Mouse (Mus musculus) stomach, embryonic 14.5 days (tissue): ENCODE data around the gene Pikfyve. TPM values are rescaled to one million over a fixed set of nuclear protein-coding genes. Genes with fewer than 3 reads are reported as not detected.
"Not testable (repeated sequence)": the region's sequence is repeated elsewhere in the genome, so short reads cannot be mapped to it uniquely, and the experiment has no call there.

Experiments
- ATAC-seq: fragments of 200-750 bp; cut with Nextera tagmentation; 2 replicates; pipeline ENCODE4 v1.8.0; 2017; ENCODE audit warnings: low read depth, moderate TSS enrichment; ENCODE audit not compliant: insufficient number of reproducible peaks, insufficient read depth, low FRiP score
- H3K27ac ChIP-seq: fragments of 300-500 bp; sonication (generic); 2 replicates; pipeline ENCODE4 v1.5.1; 2014; ENCODE audit warnings: mild to moderate bottlenecking, low read length, moderate library complexity, mixed read lengths
- H3K27me3 ChIP-seq: fragments of 300-500 bp; sonication (generic); 2 replicates; pipeline ENCODE4 v1.6.1; 2014; ENCODE audit warnings: low read length, control low read depth, mixed read lengths; ENCODE audit not compliant: control insufficient read depth, insufficient read depth
- H3K36me3 ChIP-seq: fragments of 300-500 bp; sonication (generic); 2 replicates; pipeline ENCODE4 v1.6.1; 2014; ENCODE audit warnings: mild to moderate bottlenecking, control low read depth, low read length, moderate library complexity, mixed read lengths; ENCODE audit not compliant: control insufficient read depth, insufficient read depth
- H3K4me1 ChIP-seq: fragments of 300-500 bp; sonication (generic); 2 replicates; pipeline ENCODE4 v1.6.1; 2014; ENCODE audit warnings: low read length, control low read depth, mixed read lengths; ENCODE audit not compliant: control insufficient read depth, insufficient read depth
- H3K4me2 ChIP-seq: fragments of 300-500 bp; sonication (generic); replicated peaks from 2 replicates; pipeline ENCODE4 v1.6.1; 2014; ENCODE audit warnings: low read depth, low read length, control low read depth
- H3K4me3 ChIP-seq: fragments of 300-500 bp; sonication (generic); 2 replicates; pipeline ENCODE4 v1.5.1; 2014; ENCODE audit warnings: low read depth, low read length, control low read depth
- H3K9ac ChIP-seq: fragments of 300-500 bp; sonication (generic); replicated peaks from 2 replicates; pipeline ENCODE4 v1.6.1; 2014; ENCODE audit warnings: low read depth, mild to moderate bottlenecking, control low read depth, low read length, moderate library complexity, mixed read lengths
- H3K9me3 ChIP-seq: fragments of 300-500 bp; sonication (generic); 2 replicates; pipeline ENCODE4 v1.6.1; 2016; ENCODE audit warnings: low read depth, low read length, control low read depth; ENCODE audit not compliant: control insufficient read depth
- WGBS: fragments of 180-500 bp; shearing (Covaris S2); extraction: QIAGEN DNeasy Blood & Tissue Kit; methylation state at CpG from one replicate; pipeline ENCODE4 v1.1.7; 2014; 5-methylcytosine and 5-hydroxymethylcytosine counted together
- polyA plus RNA-seq: library from polyadenylated mRNA; unstranded; fragments of >200 nt; fragmentation: Nextera tagmentation; extraction: Ambion mirVana; gene quantifications from 2 replicates; pipeline ENCODE4 v1.2.1, GENCODE M21; 2014

Gene Pikfyve
- polyA plus RNA-seq, 1 experiment from 2014 or later = 18.7 TPM

- 85% methylated on average over 2 of the region's 2 CpGs for WGBS
- no peak overlapping the region for H3K9ac ChIP-seq
- H3K4me2 ChIP-seq = no peak overlapping the region
- no peak overlapping the region for H3K4me3 ChIP-seq
- no peaks in the 10 kb centered on the region for H3K9me3 ChIP-seq
- H3K4me1 ChIP-seq = no peaks in the 10 kb centered on the region
- peaks cover 10% of the 10 kb centered on the region; the same call in 1 of the 2 replicates for H3K36me3 ChIP-seq
- H3K27me3 ChIP-seq = no peaks in the 10 kb centered on the region
- H3K27ac ChIP-seq = no peak overlapping the region
- ATAC-seq = no peak
Observed at GRCm38 (mm10) chr1:65227681-65228080, 41.2 kb downstream of the Pikfyve start.

GRCm38 (mm10) chr1:65229768-65230167 lies 43.3 kb downstream of the Pikfyve start:
- not testable (repeated sequence) for H3K9me3 ChIP-seq, H3K4me3 ChIP-seq, H3K27me3 ChIP-seq, H3K9ac ChIP-seq, H3K4me1 ChIP-seq, H3K4me2 ChIP-seq, H3K36me3 ChIP-seq, ATAC-seq, H3K27ac ChIP-seq
- WGBS = 90% methylated on average over 3 of the region's 3 CpGs

- Histone ChIP-seq H3K36me3 (peaks cover 15% of the 10 kb centered on the region), H3K27me3 (no peaks in the 10 kb centered on the region), H3K4me2 (no peak overlapping the region)
Observed at GRCm38 (mm10) chr1:65230566-65230965, 44.1 kb downstream of the Pikfyve start.

GRCm38 (mm10) chr1:65237712-65238111 lies 51.2 kb downstream of the Pikfyve start:
- Histone ChIP-seq H3K4me1 (no peaks in the 10 kb centered on the region), H3K9me3 (no peaks in the 10 kb centered on the region), H3K27me3 (no peaks in the 10 kb centered on the region), H3K4me2 (no peak overlapping the region), H3K36me3 (peaks cover 16% of the 10 kb centered on the region), H3K27ac (no peak overlapping the region), H3K9ac (no peak overlapping the region), H3K4me3 (no peak overlapping the region)
- 80% methylated on average over 3 of the region's 3 CpGs for WGBS
- ATAC-seq = no peak

More at GRCm38 (mm10) chr1:65230566-65230965, 44.1 kb downstream of the Pikfyve start:
- H3K4me1 ChIP-seq = no peaks in the 10 kb centered on the region
- H3K9ac ChIP-seq = no peak overlapping the region
- no peak overlapping the region for H3K4me3 ChIP-seq
- H3K9me3 ChIP-seq = no peaks in the 10 kb centered on the region
- no peak for ATAC-seq
- 85% methylated on average over 1 of the region's 1 CpGs for WGBS
- H3K27ac ChIP-seq = no peak overlapping the region

GRCm38 (mm10) chr1:65245637-65246036 lies 59.2 kb downstream of the Pikfyve start:
- H3K27me3 ChIP-seq = no peaks in the 10 kb centered on the region
- no peaks in the 10 kb centered on the region for H3K4me1 ChIP-seq
- WGBS = 90% methylated on average over 1 of the region's 1 CpGs
- H3K9ac ChIP-seq = no peak overlapping the region
- ATAC-seq = no peak
- H3K9me3 ChIP-seq = no peaks in the 10 kb centered on the region
- H3K36me3 ChIP-seq = peaks cover 16% of the 10 kb centered on the region; the same call in 1 of the 2 replicates
- H3K27ac ChIP-seq = no peak overlapping the region
- H3K4me2 ChIP-seq = no peak overlapping the region
- no peak overlapping the region for H3K4me3 ChIP-seq

- 79% methylated on average over 3 of the region's 3 CpGs for WGBS
- Histone ChIP-seq H3K4me2 (no peak overlapping the region), H3K27me3 (no peaks in the 10 kb centered on the region), H3K4me3 (no peak overlapping the region), H3K9me3 (no peaks in the 10 kb centered on the region), H3K36me3 (no peaks in the 10 kb centered on the region), H3K9ac (no peak overlapping the region), H3K27ac (no peak overlapping the region), H3K4me1 (no peaks in the 10 kb centered on the region)
- ATAC-seq = no peak
Observed at GRCm38 (mm10) chr1:65280461-65280860, 94.0 kb downstream of the Pikfyve start.

- no peak for ATAC-seq
- Histone ChIP-seq H3K27me3 (no peaks in the 10 kb centered on the region), H3K4me1 (no peaks in the 10 kb centered on the region), H3K4me2 (no peak within 1 kb of the TSS), H3K36me3 (no peaks in the 10 kb centered on the region), H3K9ac (no peak within 1 kb of the TSS), H3K4me3 (no peak within 1 kb of the TSS), H3K27ac (no peak within 1 kb of the TSS), H3K9me3 (no peaks in the 10 kb centered on the region)
- WGBS = 85% methylated on average over 6 of the region's 6 CpGs
Observed at GRCm38 (mm10) chr1:65281756-65282155, 95.3 kb downstream of the Pikfyve start, which contains the start of gene Pth2r. TSS of gene Pth2r (plus strand) at chr1:65282056.

GRCm38 (mm10) chr1:65282766-65283165 lies 96.3 kb downstream of the Pikfyve start:
- 0 out of 2 replicates have a peak, but pooled peaks have one; percentile 46 for ATAC-seq

GRCm38 (mm10) chr1:65308476-65308875 lies 122.0 kb downstream of the Pikfyve start:
- Histone ChIP-seq H3K36me3 (no peaks in the 10 kb centered on the region), H3K27me3 (peaks cover 4% of the 10 kb centered on the region), H3K9me3 (no peaks in the 10 kb centered on the region), H3K9ac (no peak overlapping the region), H3K27ac (no peak overlapping the region), H3K4me3 (no peak overlapping the region), H3K4me1 (no peaks in the 10 kb centered on the region), H3K4me2 (no peak overlapping the region)
- WGBS = 52% methylated on average over 3 of the region's 3 CpGs
- ATAC-seq = no peak

More at GRCm38 (mm10) chr1:65282766-65283165, 96.3 kb downstream of the Pikfyve start:
- Histone ChIP-seq H3K9me3 (no peaks in the 10 kb centered on the region), H3K4me3 (no peak overlapping the region), H3K9ac (no peak overlapping the region), H3K27me3 (no peaks in the 10 kb centered on the region), H3K4me1 (no peaks in the 10 kb centered on the region), H3K27ac (no peak overlapping the region), H3K4me2 (no peak overlapping the region), H3K36me3 (no peaks in the 10 kb centered on the region)
- 5% methylated on average over 6 of the region's 6 CpGs for WGBS
